ENCODE assay signal across 26 mouse cellular contexts in genomic region chr5:92365146-92365705, GRCm38 (mm10). TPM values are rescaled to one million over a fixed set of nuclear protein-coding genes. Genes with fewer than 3 reads are reported as not detected.
DNase-seq lines count a peak whose midpoint lies in the region; ATAC-seq and TF ChIP-seq lines count a peak whose summit lies in the region.
"Had no signal": no experiment of that assay in that cellular context is flagged by ENCODE, and none has a peak within 500 bp of the region (broad histone marks: within the 10 kb centered on the region; RNA-seq: fewer than 3 reads in every experiment).

No protein-coding gene starts in this region.

- H3K36me3 ChIP-seq in heart, postnatal 0 days (replicated peaks; ENCODE audit: control insufficient read depth, insufficient read depth, low read length): no peaks in the 10 kb centered on the region
- H3K36me3 ChIP-seq in heart, embryonic 12.5 days: no peaks in the 10 kb centered on the region
- H3K36me3 ChIP-seq: forebrain, embryonic 10.5 days; hindbrain, embryonic 15.5 days; liver, embryonic 12.5 days; midbrain, embryonic 12.5 days; neural tube, embryonic 15.5 days had no signal

- ATAC-seq in heart, postnatal 0 days (ENCODE audit: insufficient read depth, low read depth): no peak
- ATAC-seq in heart, embryonic 12.5 days (ENCODE audit: insufficient number of reproducible peaks, low FRiP score): no peak
- ATAC-seq: activated CD4-positive, CD25-positive, alpha-beta regulatory T cell, adult 4 months; forebrain, postnatal 0 days; liver, embryonic 12.5 days had no signal

- H3K4me3 ChIP-seq in heart, postnatal 0 days (ENCODE audit: low read depth, low read length): no peak overlapping the region
- H3K4me3 ChIP-seq in heart, embryonic 12.5 days: no peak overlapping the region
- H3K4me3 ChIP-seq: forebrain, embryonic 10.5 days; hindbrain, embryonic 15.5 days; liver, embryonic 12.5 days; midbrain, embryonic 12.5 days; neural tube, embryonic 15.5 days had no signal

- no peak for TF ChIP-seq CTCF in heart, postnatal 0 days (IDR thresholded peaks at IDR 0.05; ENCODE audit: low read depth)

- no peak overlapping the region for H3K4me2 ChIP-seq in heart, postnatal 0 days (ENCODE audit: low read depth, low read length)
- H3K4me2 ChIP-seq in heart, embryonic 12.5 days: no peak overlapping the region
- H3K4me2 ChIP-seq: hindbrain, embryonic 15.5 days; liver, embryonic 12.5 days; midbrain, embryonic 12.5 days; neural tube, embryonic 15.5 days had no signal

- DNase-seq in cerebellum, adult 11-12 months: peak; percentile 51
- no peak for DNase-seq in cerebellum, adult 11 months
- DNase-seq in heart, postnatal 0 days (ENCODE audit: low spot score): peak; percentile 2
- DNase-seq in kidney, postnatal 25 days: peak; percentile 43 to 70
- no peak for DNase-seq in kidney, postnatal 14 days
- DNase-seq in cerebellum, postnatal 36 days: peak; percentile 49 to 57
- DNase-seq in right cerebral cortex, postnatal 14 days: no peak
- DNase-seq: adrenal gland, adult 8-10 months; forebrain, postnatal 0 days; gastrocnemius, postnatal 36 days; lung, adult 18-20 months; lung, postnatal 10 days; right cerebral cortex, adult 18-20 months had no signal

- H3K4me1 ChIP-seq in heart, postnatal 0 days (ENCODE audit: control insufficient read depth, insufficient read depth): peaks cover 6% of the 10 kb centered on the region; the same call in 1 of the 2 replicates
- H3K4me1 ChIP-seq in heart, embryonic 12.5 days (replicated peaks): peaks cover 11% of the 10 kb centered on the region
- H3K4me1 ChIP-seq: midbrain, embryonic 12.5 days had no signal

- 75% methylated on average over 11 of the region's 11 CpGs for WGBS in heart, postnatal 0 days
- 77% methylated on average over 11 of the region's 11 CpGs for WGBS in heart, embryonic 12.5 days

- no peak overlapping the region for H3K9ac ChIP-seq in heart, postnatal 0 days (replicated peaks; ENCODE audit: low read depth, low read length)
- H3K9ac ChIP-seq in heart, embryonic 12.5 days: no peak overlapping the region
- H3K9ac ChIP-seq: forebrain, postnatal 0 days; hindbrain, embryonic 15.5 days; liver, embryonic 12.5 days; midbrain, embryonic 12.5 days; neural tube, embryonic 15.5 days had no signal

- no peak overlapping the region for H3K27ac ChIP-seq in heart, postnatal 0 days (ENCODE audit: low read depth)
- H3K27ac ChIP-seq in heart, embryonic 12.5 days (ENCODE audit: poor library complexity, severe bottlenecking): no peak overlapping the region
- H3K27ac ChIP-seq: forebrain, embryonic 10.5 days; hindbrain, embryonic 15.5 days; liver, embryonic 12.5 days; midbrain, embryonic 12.5 days; neural tube, embryonic 15.5 days had no signal

- H3K27me3 ChIP-seq in heart, postnatal 0 days (ENCODE audit: control insufficient read depth, insufficient read depth, low read length): no peaks in the 10 kb centered on the region
- 0 out of 2 replicates have a peak, but pooled peaks cover 10% of the 10 kb centered on the region for H3K27me3 ChIP-seq in heart, embryonic 12.5 days (replicated peaks)
- H3K27me3 ChIP-seq: hindbrain, embryonic 15.5 days; midbrain, embryonic 12.5 days; neural tube, embryonic 15.5 days had no signal

- no peaks in the 10 kb centered on the region for H3K9me3 ChIP-seq in heart, postnatal 0 days (replicated peaks; ENCODE audit: control insufficient read depth, low read length)
- no peaks in the 10 kb centered on the region for H3K9me3 ChIP-seq in heart, embryonic 12.5 days (replicated peaks)
- H3K9me3 ChIP-seq: forebrain, embryonic 10.5 days; hindbrain, embryonic 15.5 days; liver, embryonic 12.5 days; midbrain, embryonic 12.5 days; neural tube, embryonic 15.5 days had no signal

- TF ChIP-seq EP300 in heart, postnatal 0 days (IDR thresholded peaks at IDR 0.05; ENCODE audit: low read depth): no peak

RNA-seq across cellular contexts. Expression of gene Cxcl10, which starts 16.5 kb away (rescaled TPM):
- total RNA-seq in heart, postnatal 0 days (2014; rRNA removed; ENCODE audit: low replicate concordance): 0.81 and 9.7 TPM in 2 replicates
- 0.56 and 0.60 TPM in 2 replicates for polyA plus RNA-seq in heart, postnatal 0 days (2015; fragmentation: Nextera tagmentation; extraction: Ambion mirVana)
- polyA plus RNA-seq in heart, embryonic 12.5 days (2016; fragmentation: Nextera tagmentation; extraction: Ambion mirVana): 0.30 and 0.52 TPM in 2 replicates
- total RNA-seq: heart, adult 8-10 months; layer of hippocampus, postnatal 10 days had no signal
- polyA plus RNA-seq: forebrain, embryonic 10.5 days; midbrain, embryonic 12.5 days had no signal

RNA-seq across cellular contexts. Expression of gene Art3, which starts 33.6 kb away (rescaled TPM):
- total RNA-seq in heart, postnatal 0 days (2014; rRNA removed; ENCODE audit: low replicate concordance): 186 and 226 TPM in 2 replicates
- 294 and 306 TPM in 2 replicates for polyA plus RNA-seq in heart, postnatal 0 days (2015; fragmentation: Nextera tagmentation; extraction: Ambion mirVana)
- 37.5 and 41.5 TPM in 2 replicates for polyA plus RNA-seq in heart, embryonic 12.5 days (2016; fragmentation: Nextera tagmentation; extraction: Ambion mirVana)
- total RNA-seq: hematopoietic stem cell, adult 5-6 weeks had no signal

RNA-seq across cellular contexts. Expression of gene Cxcl9, which starts 37.3 kb away (rescaled TPM):
- total RNA-seq in heart, postnatal 0 days (2014; rRNA removed; ENCODE audit: low replicate concordance): not detected in 2 replicates
- polyA plus RNA-seq in heart, postnatal 0 days (2015; fragmentation: Nextera tagmentation; extraction: Ambion mirVana): 0.07 and 0.12 TPM in 2 replicates
- not detected in 2 replicates for polyA plus RNA-seq in heart, embryonic 12.5 days (2016; fragmentation: Nextera tagmentation; extraction: Ambion mirVana)
- total RNA-seq: forebrain, postnatal 0 days; layer of hippocampus, postnatal 10 days had no signal
- polyA plus RNA-seq: embryonic facial prominence, embryonic 11.5 days; forebrain, embryonic 10.5 days; forebrain, postnatal 0 days; hindbrain, embryonic 15.5 days; intestine, embryonic 14.5 days; limb, embryonic 11.5 days; liver, embryonic 12.5 days; midbrain, embryonic 12.5 days; neural tube, embryonic 15.5 days had no signal

RNA-seq across cellular contexts. Expression of gene Sdad1, which starts 54.9 kb away (rescaled TPM):
- 34.0 and 37.0 TPM in 2 replicates for total RNA-seq in heart, postnatal 0 days (2014; rRNA removed; ENCODE audit: low replicate concordance)
- 13.7 and 13.8 TPM in 2 replicates for polyA plus RNA-seq in heart, postnatal 0 days (2015; fragmentation: Nextera tagmentation; extraction: Ambion mirVana)
- polyA plus RNA-seq in heart, embryonic 12.5 days (2016; fragmentation: Nextera tagmentation; extraction: Ambion mirVana): 28.5 and 29.0 TPM in 2 replicates

Comparison
In these comparisons a context has a peak if more than half of its experiments do, and no peak if none do; other contexts are left out.
1. DNase-seq: peak in cerebellum, adult 11-12 months (single experiment), heart, postnatal 0 days (single experiment), kidney, postnatal 25 days (2 of 2) and cerebellum, postnatal 36 days (2 of 2); none in cerebellum, adult 11 months (single experiment), kidney, postnatal 14 days (single experiment) and right cerebral cortex, postnatal 14 days (single experiment).